In genomic region chr4:127005113-127005936, GRCm38 (mm10) we compare ENCODE assay signal across 8 mouse cellular contexts. TPM values are rescaled to one million over a fixed set of nuclear protein-coding genes. Genes with fewer than 3 reads are reported as not detected.
DNase-seq lines count a peak whose midpoint lies in the region; ATAC-seq and TF ChIP-seq lines count a peak whose summit lies in the region.

No protein-coding gene starts in this region.

- no peak overlapping the region for H3K27ac ChIP-seq in cortical plate, adult 2 months (ENCODE audit: insufficient read depth, low read length)
- H3K27ac ChIP-seq in kidney, embryonic 16.5 days (ENCODE audit: low read length), result no peak overlapping the region
- no peak overlapping the region for H3K27ac ChIP-seq in liver, embryonic 11.5 days (ENCODE audit: low read depth, low read length)
- peak overlapping the region; percentile 85 for H3K27ac ChIP-seq in neural tube, embryonic 14.5 days (ENCODE audit: low read depth, low read length)

- no peaks in the 10 kb centered on the region for H3K9me3 ChIP-seq in kidney, embryonic 16.5 days (ENCODE audit: low read length)
- H3K9me3 ChIP-seq in liver, embryonic 11.5 days (ENCODE audit: control insufficient read depth, low read length), result no peaks in the 10 kb centered on the region
- no peaks in the 10 kb centered on the region for H3K9me3 ChIP-seq in neural tube, embryonic 14.5 days (ENCODE audit: control insufficient read depth, low read length)

- no peak for TF ChIP-seq CTCF in cortical plate, adult 2 months (IDR thresholded peaks at IDR 0.05; ENCODE audit: extremely low read depth, insufficient read depth, low read length)

- no peak for TF ChIP-seq POLR2A in cortical plate, adult 2 months (IDR thresholded peaks at IDR 0.05; ENCODE audit: extremely low read depth, insufficient read depth, low read length)

- 16% methylated on average over 25 of the region's 25 CpGs for WGBS in kidney, embryonic 16.5 days
- 22% methylated on average over 25 of the region's 25 CpGs for WGBS in liver, embryonic 11.5 days
- 12% methylated on average over 25 of the region's 25 CpGs for WGBS in neural tube, embryonic 14.5 days

- H3K4me1 ChIP-seq in cortical plate, adult 2 months (ENCODE audit: control insufficient read depth, insufficient read depth, low read length), result no peaks in the 10 kb centered on the region
- peaks cover 11% of the 10 kb centered on the region; the same call in 1 of the 2 replicates for H3K4me1 ChIP-seq in kidney, embryonic 16.5 days (ENCODE audit: insufficient read depth, low read length)
- no peaks in the 10 kb centered on the region for H3K4me1 ChIP-seq in liver, embryonic 11.5 days (replicated peaks; ENCODE audit: control insufficient read depth, insufficient read depth, low read length)
- peaks cover 22% of the 10 kb centered on the region for H3K4me1 ChIP-seq in neural tube, embryonic 14.5 days (ENCODE audit: control insufficient read depth, insufficient read depth, low read length)

- peak overlapping the region; percentile 68 for H3K9ac ChIP-seq in kidney, embryonic 16.5 days (replicated peaks; ENCODE audit: low read length)
- H3K9ac ChIP-seq in liver, embryonic 11.5 days (ENCODE audit: low read depth, low read length), result 0 out of 2 replicates have a peak overlapping the region, but pooled peaks have one; percentile 10
- peak overlapping the region; percentile 52 for H3K9ac ChIP-seq in neural tube, embryonic 14.5 days (replicated peaks; ENCODE audit: low read depth, low read length)

- H3K27me3 ChIP-seq in kidney, embryonic 16.5 days (ENCODE audit: insufficient read depth, low read length), result no peaks in the 10 kb centered on the region
- peaks cover 4% of the 10 kb centered on the region; the same call in 1 of the 2 replicates for H3K27me3 ChIP-seq in liver, embryonic 11.5 days (replicated peaks; ENCODE audit: control insufficient read depth, insufficient read depth, low read length)
- no peaks in the 10 kb centered on the region for H3K27me3 ChIP-seq in neural tube, embryonic 14.5 days (ENCODE audit: control insufficient read depth, insufficient read depth, low read length)

- no peaks in the 10 kb centered on the region for H3K36me3 ChIP-seq in kidney, embryonic 16.5 days (ENCODE audit: insufficient read depth, low read length)
- H3K36me3 ChIP-seq in liver, embryonic 11.5 days (ENCODE audit: control insufficient read depth, insufficient read depth, low read length), result no peaks in the 10 kb centered on the region
- H3K36me3 ChIP-seq in neural tube, embryonic 14.5 days (ENCODE audit: control insufficient read depth, insufficient read depth, low read length), result no peaks in the 10 kb centered on the region

- peak; percentile 23 to 25 for DNase-seq in heart, adult 18-20 months
- DNase-seq in heart, adult 9 months (ENCODE audit: low spot score in 2 of 2), result no peak
- peak; percentile 59 for DNase-seq in liver, embryonic 11.5 days (ENCODE audit: low spot score)
- no peak for DNase-seq in T-cell, adult 2 months (ENCODE audit: low spot score)

- H3K4me3 ChIP-seq in cortical plate, adult 2 months (ENCODE audit: insufficient read depth, low read length), result peak overlapping the region; percentile 26
- H3K4me3 ChIP-seq in kidney, embryonic 16.5 days (ENCODE audit: low read length), result peak overlapping the region; percentile 50
- H3K4me3 ChIP-seq in liver, embryonic 11.5 days (ENCODE audit: low read depth, low read length), result peak overlapping the region; percentile 16
- peak overlapping the region; percentile 26 for H3K4me3 ChIP-seq in neural tube, embryonic 14.5 days (ENCODE audit: low read depth, low read length)

- peak; percentile 61 for ATAC-seq in granulocyte monocyte progenitor cell, adult 5-6 weeks (replicated peaks; ENCODE audit: poor library complexity, severe bottlenecking)
- ATAC-seq in kidney, embryonic 16.5 days (ENCODE audit: low FRiP score, low TSS enrichment), result peak; percentile 61
- 0 out of 2 replicates have a peak, but pooled peaks have one; percentile 43 for ATAC-seq in liver, embryonic 11.5 days (replicated peaks; ENCODE audit: low FRiP score)
- ATAC-seq in neural tube, embryonic 14.5 days (ENCODE audit: low read depth), result peak; percentile 90

- H3K4me2 ChIP-seq in kidney, embryonic 16.5 days (replicated peaks; ENCODE audit: low read depth, low read length), result peak overlapping the region; percentile 71
- H3K4me2 ChIP-seq in liver, embryonic 11.5 days, result peak overlapping the region; percentile 54
- peak overlapping the region; percentile 68 for H3K4me2 ChIP-seq in neural tube, embryonic 14.5 days (ENCODE audit: low read depth, low read length)

RNA-seq across cellular contexts. Expression of gene Sfpq, which starts 15.8 kb away (rescaled TPM):
- 10 to 100 TPM; 65.8 to 77.0 TPM for total RNA-seq in heart, adult 18-20 months (2021)
- polyA plus RNA-seq in cortical plate, adult 2 months (2012; rRNA removed), result 111 and 114 TPM in 2 replicates
- total RNA-seq in granulocyte monocyte progenitor cell, adult 5-6 weeks (2014; fragmentation: Nextera tagmentation), result 384 and 480 TPM in 2 replicates
- 580 and 667 TPM in 2 replicates for total RNA-seq in granulocyte monocyte progenitor cell, adult 5-6 weeks (2017)
- 60.9 and 73.5 TPM in 2 replicates for polyA plus RNA-seq in kidney, embryonic 16.5 days (2015; fragmentation: Nextera tagmentation; extraction: Ambion mirVana)
- polyA plus RNA-seq in liver, embryonic 11.5 days (2014; fragmentation: Nextera tagmentation; extraction: Ambion mirVana), result 89.4 and 93.4 TPM in 2 replicates
- polyA plus RNA-seq in neural tube, embryonic 14.5 days (2014; fragmentation: Nextera tagmentation; extraction: Ambion mirVana), result 104 and 110 TPM in 2 replicates

RNA-seq across cellular contexts. Expression of gene Zmym4, which starts 37.4 kb away (rescaled TPM):
- 10 to 100 TPM; 20.0 to 23.1 TPM for total RNA-seq in heart, adult 18-20 months (2021)
- 22.2 and 22.4 TPM in 2 replicates for polyA plus RNA-seq in cortical plate, adult 2 months (2012; rRNA removed)
- 36.8 and 50.7 TPM in 2 replicates for total RNA-seq in granulocyte monocyte progenitor cell, adult 5-6 weeks (2014; fragmentation: Nextera tagmentation)
- 45.9 and 60.9 TPM in 2 replicates for total RNA-seq in granulocyte monocyte progenitor cell, adult 5-6 weeks (2017)
- polyA plus RNA-seq in kidney, embryonic 16.5 days (2015; fragmentation: Nextera tagmentation; extraction: Ambion mirVana), result 14.4 and 22.5 TPM in 2 replicates
- 13.6 and 13.7 TPM in 2 replicates for polyA plus RNA-seq in liver, embryonic 11.5 days (2014; fragmentation: Nextera tagmentation; extraction: Ambion mirVana)
- 34.5 and 38.6 TPM in 2 replicates for polyA plus RNA-seq in neural tube, embryonic 14.5 days (2014; fragmentation: Nextera tagmentation; extraction: Ambion mirVana)

RNA-seq across cellular contexts. Expression of gene Zmym1, which starts 55.6 kb away (rescaled TPM):
- 1 to 10 TPM; 6.1 to 8.6 TPM for total RNA-seq in heart, adult 18-20 months (2021)
- polyA plus RNA-seq in cortical plate, adult 2 months (2012; rRNA removed), result 7.7 and 9.0 TPM in 2 replicates
- 7.9 and 10.5 TPM in 2 replicates for total RNA-seq in granulocyte monocyte progenitor cell, adult 5-6 weeks (2014; fragmentation: Nextera tagmentation)
- 15.1 and 18.8 TPM in 2 replicates for total RNA-seq in granulocyte monocyte progenitor cell, adult 5-6 weeks (2017)
- 22.5 and 23.9 TPM in 2 replicates for polyA plus RNA-seq in kidney, embryonic 16.5 days (2015; fragmentation: Nextera tagmentation; extraction: Ambion mirVana)
- 22.5 and 23.8 TPM in 2 replicates for polyA plus RNA-seq in liver, embryonic 11.5 days (2014; fragmentation: Nextera tagmentation; extraction: Ambion mirVana)
- polyA plus RNA-seq in neural tube, embryonic 14.5 days (2014; fragmentation: Nextera tagmentation; extraction: Ambion mirVana), result 25.2 and 32.7 TPM in 2 replicates

Comparison
In these comparisons a context has a peak if more than half of its experiments do, and no peak if none do; other contexts are left out.
1. DNase-seq: peak in heart, adult 18-20 months (2 of 2) and liver, embryonic 11.5 days (single experiment); none in heart, adult 9 months (0 of 2) and T-cell, adult 2 months (single experiment).
2. H3K9ac ChIP-seq: peak in every context shown above with its lines; median percentile 68 in kidney, embryonic 16.5 days; 52 in neural tube, embryonic 14.5 days; 10 in liver, embryonic 11.5 days.
3. Peak in every context shown above with its lines, with median percentiles within 50 percentile points of each other: H3K4me3 ChIP-seq, ATAC-seq and H3K4me2 ChIP-seq.